Mouse (Mus musculus) embryonic facial prominence, embryonic 10.5 days (tissue): Measurements from ENCODE around the gene Bad. TPM values are rescaled to one million over a fixed set of nuclear protein-coding genes. Genes with fewer than 3 reads are reported as not detected.

Experiments used
- DNase-seq: peaks from one replicate; pipeline ENCODE4 v3.0.0-alpha.2; 2017; ENCODE audit warnings: low spot score
- H3K27ac ChIP-seq: fragments of 300-500 bp; sonication (generic); replicated peaks from 2 replicates; pipeline ENCODE4 v1.5.1; 2016; ENCODE audit warnings: mild to moderate bottlenecking
- H3K27me3 ChIP-seq: fragments of 300-500 bp; sonication (generic); replicated peaks from 2 replicates; pipeline ENCODE4 v1.6.1; 2016; ENCODE audit warnings: low read depth, mild to moderate bottlenecking; ENCODE audit not compliant: poor library complexity, severe bottlenecking
- H3K36me3 ChIP-seq: fragments of 300-500 bp; sonication (generic); replicated peaks from 2 replicates; pipeline ENCODE4 v1.6.1; 2016; ENCODE audit warnings: mild to moderate bottlenecking, moderate library complexity
- H3K4me1 ChIP-seq: fragments of 300-500 bp; sonication (generic); 2 replicates; pipeline ENCODE4 v1.6.1; 2016
- H3K4me3 ChIP-seq: fragments of 300-500 bp; sonication (generic); 2 replicates; pipeline ENCODE4 v1.5.1; 2016; ENCODE audit warnings: mild to moderate bottlenecking, moderate library complexity
- H3K9me3 ChIP-seq: fragments of 300-500 bp; sonication (generic); 2 replicates; pipeline ENCODE4 v1.6.1; 2016; ENCODE audit warnings: mild to moderate bottlenecking
- WGBS: fragments of 180-500 bp; shearing (Covaris S2); methylation state at CpG from one replicate; pipeline ENCODE4 v1.1.7; 2016; 5-methylcytosine and 5-hydroxymethylcytosine counted together
- polyA plus RNA-seq: library from polyadenylated mRNA; unstranded; fragments of >200 nt; fragmentation: Nextera tagmentation; extraction: Ambion mirVana; gene quantifications from 2 replicates; pipeline ENCODE4 v1.2.1, GENCODE M21; 2016

The Bad gene
- polyA plus RNA-seq, 1 experiment from 2014 or later = 55.1 TPM

GRCm38 (mm10) chr19:6968491-6969271 lies 27.0 kb downstream of the Bad start:
- H3K27me3 ChIP-seq = peaks cover 12% of the 10 kb centered on the region
- peak overlapping the region; percentile 84; the same call in 1 of the 2 replicates for H3K27ac ChIP-seq

GRCm38 (mm10) chr19:6969291-6969664 lies 27.6 kb downstream of the Bad start:
- WGBS = 0% methylated on average over 20 of the region's 20 CpGs
- Histone ChIP-seq H3K4me1 (peaks cover 61% of the 10 kb centered on the region), H3K27me3 (peaks cover 12% of the 10 kb centered on the region)

More at GRCm38 (mm10) chr19:6968491-6969271, 27.0 kb downstream of the Bad start:
- Histone ChIP-seq H3K36me3 (peaks cover 31% of the 10 kb centered on the region), H3K4me3 (peak overlapping the region; percentile 69), H3K9me3 (no peaks in the 10 kb centered on the region), H3K4me1 (peaks cover 56% of the 10 kb centered on the region)
- 11% methylated on average over 15 of the region's 15 CpGs for WGBS
- peak; percentile 39 for DNase-seq

GRCm38 (mm10) chr19:6969665-6970381 lies 28.2 kb downstream of the Bad start:
- WGBS = under 1% methylated on average over 55 of the region's 55 CpGs
- Histone ChIP-seq H3K4me1 (peaks cover 61% of the 10 kb centered on the region), H3K9me3 (no peaks in the 10 kb centered on the region), H3K27me3 (peaks cover 12% of the 10 kb centered on the region), H3K36me3 (peaks cover 19% of the 10 kb centered on the region), H3K4me3 (peak overlapping the region; percentile 69), H3K27ac (peak overlapping the region; percentile 84)
- peak; percentile 86 for DNase-seq

More at GRCm38 (mm10) chr19:6969291-6969664, 27.6 kb downstream of the Bad start:
- H3K4me3 ChIP-seq = peak overlapping the region; percentile 69
- no peak for DNase-seq
- H3K27ac ChIP-seq = peak overlapping the region; percentile 84
- no peaks in the 10 kb centered on the region for H3K9me3 ChIP-seq
- H3K36me3 ChIP-seq = peaks cover 25% of the 10 kb centered on the region

GRCm38 (mm10) chr19:6970460-6971085 lies 28.9 kb downstream of the Bad start:
- H3K9me3 ChIP-seq = no peaks in the 10 kb centered on the region
- peaks cover 12% of the 10 kb centered on the region for H3K36me3 ChIP-seq
- H3K4me3 ChIP-seq = peak overlapping the region; percentile 69
- H3K27me3 ChIP-seq = peaks cover 12% of the 10 kb centered on the region
- peaks cover 61% of the 10 kb centered on the region for H3K4me1 ChIP-seq
- WGBS = 17% methylated on average over 11 of the region's 11 CpGs
- DNase-seq = no peak
- H3K27ac ChIP-seq = peak overlapping the region; percentile 84

DNA sequence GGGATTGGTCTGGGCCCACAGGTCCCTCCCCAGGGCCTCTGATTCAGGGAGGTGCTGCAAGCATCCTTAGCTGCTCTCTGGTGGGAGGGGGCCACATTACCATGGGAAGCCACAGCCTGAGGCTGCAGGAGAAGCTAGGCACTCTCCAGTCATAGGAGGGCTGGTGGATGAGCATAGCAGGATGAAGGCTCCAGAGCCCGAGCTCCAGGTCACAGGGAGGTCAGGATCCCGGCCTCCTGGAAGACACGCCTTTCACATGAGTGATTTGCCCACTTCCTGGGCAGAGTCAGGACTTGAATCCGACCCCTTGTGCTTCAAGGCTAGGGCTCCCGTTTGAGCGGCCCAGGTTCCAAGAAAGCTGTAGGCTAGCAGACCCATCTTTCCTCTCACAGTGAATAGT lies 30.0 kb downstream of the Bad start:
- H3K4me3 ChIP-seq = peak overlapping the region; percentile 2; the same call in 1 of the 2 replicates
- no peak for DNase-seq
- H3K36me3 ChIP-seq = peaks cover 9% of the 10 kb centered on the region
- 30% methylated on average over 6 of the region's 6 CpGs for WGBS
- H3K4me1 ChIP-seq = peaks cover 71% of the 10 kb centered on the region
- no peaks in the 10 kb centered on the region for H3K9me3 ChIP-seq
- peaks cover 12% of the 10 kb centered on the region for H3K27me3 ChIP-seq
- H3K27ac ChIP-seq = peak overlapping the region; percentile 52; the same call in 1 of the 2 replicates

- Histone ChIP-seq H3K4me1 (peaks cover 79% of the 10 kb centered on the region), H3K27me3 (peaks cover 12% of the 10 kb centered on the region)
Measured at GRCm38 (mm10) chr19:6972247-6972917, 30.7 kb downstream of the Bad start.

DNA sequence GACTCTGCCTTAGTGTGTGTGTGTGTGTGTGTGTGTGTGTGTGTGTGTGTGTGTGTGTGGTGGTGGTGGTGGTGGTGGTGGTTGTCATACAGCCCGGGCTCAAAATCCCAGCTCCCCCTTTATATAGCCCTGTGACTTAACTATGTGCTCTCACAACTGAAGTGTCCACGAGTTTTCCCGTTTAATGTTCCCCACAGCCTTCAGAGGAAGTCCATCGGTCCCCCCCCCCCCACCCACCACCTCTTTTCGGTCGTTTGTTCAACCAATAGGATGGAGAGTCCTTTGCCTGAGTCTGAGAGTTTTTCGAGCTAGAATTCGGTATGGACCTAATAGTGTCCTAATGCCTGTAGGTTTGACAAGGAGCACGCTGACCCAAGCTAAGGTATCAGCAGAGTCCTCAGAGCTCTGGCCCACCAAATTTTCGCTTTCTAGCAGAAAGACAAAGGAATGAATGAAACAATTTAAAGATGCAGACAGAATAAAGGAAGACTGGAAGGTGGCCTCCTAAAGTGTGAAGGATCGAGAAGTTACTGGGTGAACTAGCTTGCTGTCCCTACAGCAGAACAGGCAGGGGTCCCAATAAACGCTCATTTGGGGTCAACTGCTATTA lies 32.0 kb downstream of the Bad start:
- Histone ChIP-seq H3K36me3 (peaks cover 28% of the 10 kb centered on the region), H3K4me1 (peaks cover 79% of the 10 kb centered on the region), H3K27ac (peak overlapping the region; percentile 95), H3K27me3 (peaks cover 4% of the 10 kb centered on the region), H3K4me3 (peak overlapping the region; percentile 92), H3K9me3 (no peaks in the 10 kb centered on the region)
- DNase-seq = no peak
- WGBS = 36% methylated on average over 12 of the region's 12 CpGs

More at GRCm38 (mm10) chr19:6972247-6972917, 30.7 kb downstream of the Bad start:
- H3K9me3 ChIP-seq = no peaks in the 10 kb centered on the region
- H3K36me3 ChIP-seq = peaks cover 15% of the 10 kb centered on the region
- 80% methylated on average over 13 of the region's 13 CpGs for WGBS
- no peak for DNase-seq
- H3K4me3 ChIP-seq = 0 out of 2 replicates have a peak overlapping the region, but pooled peaks have one; percentile 19
- H3K27ac ChIP-seq = peak overlapping the region; percentile 52; the same call in 1 of the 2 replicates

- Histone ChIP-seq H3K27me3 (peaks cover 4% of the 10 kb centered on the region), H3K9me3 (no peaks in the 10 kb centered on the region), H3K27ac (peak within 1 kb of the TSS; percentile 95), H3K36me3 (peaks cover 33% of the 10 kb centered on the region), H3K4me1 (peaks cover 79% of the 10 kb centered on the region), H3K4me3 (peak within 1 kb of the TSS; percentile 92)
- under 1% methylated on average over 84 of the region's 84 CpGs for WGBS
- DNase-seq = peak; percentile 96
Measured at GRCm38 (mm10) chr19:6974211-6975205, 32.8 kb downstream of the Bad start, which contains the start of gene Ppp1r14b. TSS of gene Ppp1r14b (plus strand) at chr19:6974968.

GRCm38 (mm10) chr19:6975537-6976521 lies 34.2 kb downstream of the Bad start, which contains the start of gene Plcb3:
TSS of gene Plcb3 (minus strand) at chr19:6976470.
- H3K4me1 ChIP-seq = peaks cover 74% of the 10 kb centered on the region
- DNase-seq = peak; percentile 79
- peak within 1 kb of the TSS; percentile 92 for H3K4me3 ChIP-seq
- no peaks in the 10 kb centered on the region for H3K9me3 ChIP-seq
- H3K27me3 ChIP-seq = no peaks in the 10 kb centered on the region; the same call in 1 of the 2 replicates
- H3K27ac ChIP-seq = peak within 1 kb of the TSS; percentile 95
- under 1% methylated on average over 16 of the region's 16 CpGs for WGBS
- peaks cover 33% of the 10 kb centered on the region for H3K36me3 ChIP-seq
